ENCODE assay signal across 23 mouse cellular contexts in the genomic region with DNA sequence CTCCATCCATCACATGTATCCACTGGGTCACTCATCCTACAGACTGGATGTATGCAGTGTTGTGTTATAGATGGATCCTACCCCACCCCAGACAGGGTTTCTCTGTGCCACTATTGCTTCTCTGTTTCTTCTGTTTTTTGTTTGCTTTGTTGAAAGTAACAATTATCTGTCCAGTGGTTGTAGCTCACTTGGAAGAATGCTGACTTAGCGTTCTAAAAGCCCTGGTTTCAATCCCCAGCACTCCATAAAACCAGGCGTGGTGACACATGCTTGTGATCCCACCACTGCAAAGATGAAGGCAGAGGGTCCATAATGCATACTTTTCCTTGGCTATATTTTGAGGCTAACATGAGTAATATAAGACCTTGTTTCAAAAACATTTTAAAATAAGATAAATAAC. TPM values are rescaled to one million over a fixed set of nuclear protein-coding genes. Genes with fewer than 3 reads are reported as not detected.
DNase-seq lines count a peak whose midpoint lies in the region; ATAC-seq and TF ChIP-seq lines count a peak whose summit lies in the region.
"Had no signal": no experiment of that assay in that cellular context is flagged by ENCODE, and none has a peak within 500 bp of the region (broad histone marks: within the 10 kb centered on the region; RNA-seq: fewer than 3 reads in every experiment).

No protein-coding gene starts in this region.

- no peaks in the 10 kb centered on the region for H3K9me3 ChIP-seq in liver, embryonic 12.5 days (replicated peaks)
- H3K9me3 ChIP-seq in liver, embryonic 13.5 days (replicated peaks), result no peaks in the 10 kb centered on the region
- H3K9me3 ChIP-seq in liver, postnatal 0 days (ENCODE audit: low read length), result no peaks in the 10 kb centered on the region
- H3K9me3 ChIP-seq in CH12.LX (replicated peaks; ENCODE audit: low read length), result no peaks in the 10 kb centered on the region
- no peaks in the 10 kb centered on the region for H3K9me3 ChIP-seq in ES-E14 (ENCODE audit: control insufficient read depth, insufficient read depth, low read depth, low read length)
- H3K9me3 ChIP-seq in midbrain, embryonic 13.5 days, result no peaks in the 10 kb centered on the region
- H3K9me3 ChIP-seq in forebrain, embryonic 16.5 days (ENCODE audit: control insufficient read depth, low read length), result no peaks in the 10 kb centered on the region
- H3K9me3 ChIP-seq: G1E had no signal

- H3K27ac ChIP-seq in liver, embryonic 12.5 days, result 0 out of 2 replicates have a peak overlapping the region, but pooled peaks have one; percentile 5
- H3K27ac ChIP-seq in liver, embryonic 13.5 days, result peak overlapping the region; percentile 27; the same call in 1 of the 2 replicates
- no peak overlapping the region for H3K27ac ChIP-seq in liver, postnatal 0 days (ENCODE audit: low read depth)
- H3K27ac ChIP-seq in CH12.LX (ENCODE audit: insufficient read depth, low read depth) (no peak overlapping the region), ES-E14 (ENCODE audit: insufficient read depth, low read depth, low read length, poor library complexity, severe bottlenecking) (no peak overlapping the region)
- H3K27ac ChIP-seq in midbrain, embryonic 13.5 days, result no peak overlapping the region
- H3K27ac ChIP-seq in forebrain, embryonic 16.5 days (ENCODE audit: low read length), result no peak overlapping the region

- no peak overlapping the region for H3K4me3 ChIP-seq in liver, embryonic 12.5 days
- no peak overlapping the region for H3K4me3 ChIP-seq in liver, embryonic 13.5 days (replicated peaks)
- H3K4me3 ChIP-seq in liver, postnatal 0 days (ENCODE audit: low read depth, low read length), result no peak overlapping the region
- H3K4me3 ChIP-seq in CH12.LX (replicated peaks in 1 of 3; ENCODE audit: low read depth in 2 of 3, low read length in 2 of 3, poor library complexity in 1 of 3) (no peak overlapping the region), ES-E14 (ENCODE audit: insufficient read depth in 1 of 2, low read depth in 1 of 2, low read length in 2 of 2, poor library complexity in 1 of 2, severe bottlenecking in 1 of 2) (no peak overlapping the region)
- H3K4me3 ChIP-seq in midbrain, embryonic 13.5 days (replicated peaks), result no peak overlapping the region
- H3K4me3 ChIP-seq in forebrain, embryonic 16.5 days (replicated peaks; ENCODE audit: low read length), result no peak overlapping the region

- peaks cover 11% of the 10 kb centered on the region for H3K79me2 ChIP-seq in CH12.LX (replicated peaks; ENCODE audit: control insufficient read depth, extremely low read depth, insufficient read depth, poor library complexity, severe bottlenecking)

- no peak for TF ChIP-seq POLR2A in CH12.LX (IDR thresholded peaks at IDR 0.05; ENCODE audit: low read depth, low read length)

- H3K9ac ChIP-seq in liver, embryonic 12.5 days, result no peak overlapping the region
- no peak overlapping the region for H3K9ac ChIP-seq in liver, embryonic 13.5 days
- H3K9ac ChIP-seq in liver, postnatal 0 days (replicated peaks), result no peak overlapping the region
- H3K9ac ChIP-seq in CH12.LX (ENCODE audit: insufficient read depth, low read depth), result no peak overlapping the region
- H3K9ac ChIP-seq in ES-E14 (ENCODE audit: insufficient read depth, low read depth, low read length, poor library complexity, severe bottlenecking), result no peak overlapping the region
- no peak overlapping the region for H3K9ac ChIP-seq in midbrain, embryonic 13.5 days (replicated peaks)
- H3K9ac ChIP-seq in forebrain, embryonic 16.5 days (replicated peaks; ENCODE audit: low read depth, low read length), result no peak overlapping the region

- 81% methylated on average over 2 of the region's 2 CpGs for WGBS in liver, embryonic 12.5 days (ENCODE audit: insufficient replicate concordance)
- 81% methylated on average over 2 of the region's 2 CpGs for WGBS in liver, embryonic 13.5 days (ENCODE audit: insufficient replicate concordance)
- WGBS in liver, postnatal 0 days (ENCODE audit: insufficient replicate concordance), result 92% methylated on average over 2 of the region's 2 CpGs
- 94% methylated on average over 2 of the region's 2 CpGs for WGBS in midbrain, embryonic 13.5 days
- 86% methylated on average over 2 of the region's 2 CpGs for WGBS in forebrain, embryonic 16.5 days

- no peak for TF ChIP-seq CTCF in liver, postnatal 0 days (IDR thresholded peaks at IDR 0.05; ENCODE audit: low read depth)
- no peak for TF ChIP-seq CTCF in CH12.LX (conservative IDR thresholded peaks at IDR 0.05 in 1 of 2, IDR thresholded peaks at IDR 0.05 in 1 of 2; ENCODE audit: low read depth in 2 of 2, low read length in 2 of 2)

- H3K4me1 ChIP-seq in liver, embryonic 12.5 days, result peaks cover 34% of the 10 kb centered on the region
- peaks cover 33% of the 10 kb centered on the region for H3K4me1 ChIP-seq in liver, embryonic 13.5 days (replicated peaks)
- H3K4me1 ChIP-seq in liver, postnatal 0 days (ENCODE audit: insufficient read depth), result peaks cover 9% of the 10 kb centered on the region; the same call in 1 of the 2 replicates
- H3K4me1 ChIP-seq in CH12.LX (ENCODE audit: control insufficient read depth in 1 of 2, insufficient read depth in 2 of 2) (peaks cover 0 to 15% of the 10 kb centered on the region in 2 experiments; a peak in 2 of 4 replicates), ES-E14 (ENCODE audit: control insufficient read depth in 2 of 2, insufficient read depth in 2 of 2, low read length in 2 of 2, poor library complexity in 1 of 2) (no peaks in the 10 kb centered on the region)
- 0 out of 2 replicates have a peak, but pooled peaks cover under 1% of the 10 kb centered on the region for H3K4me1 ChIP-seq in midbrain, embryonic 13.5 days (replicated peaks)
- no peaks in the 10 kb centered on the region for H3K4me1 ChIP-seq in forebrain, embryonic 16.5 days (replicated peaks; ENCODE audit: control insufficient read depth, insufficient read depth, low read length)

- peaks cover 67% of the 10 kb centered on the region for H3K36me3 ChIP-seq in liver, embryonic 12.5 days
- peaks cover 48% of the 10 kb centered on the region for H3K36me3 ChIP-seq in liver, embryonic 13.5 days
- H3K36me3 ChIP-seq in liver, postnatal 0 days (replicated peaks; ENCODE audit: insufficient read depth, low read length), result peaks cover 27% of the 10 kb centered on the region
- H3K36me3 ChIP-seq in CH12.LX (replicated peaks in 1 of 2; ENCODE audit: control insufficient read depth in 1 of 2, insufficient read depth in 1 of 2, low read length in 1 of 2), result peaks cover 41 to 70% of the 10 kb centered on the region in 2 experiments
- H3K36me3 ChIP-seq in ES-E14 (ENCODE audit: control insufficient read depth, insufficient read depth, low read length, poor library complexity, severe bottlenecking), result peaks cover 10% of the 10 kb centered on the region
- peaks cover 50% of the 10 kb centered on the region for H3K36me3 ChIP-seq in midbrain, embryonic 13.5 days
- H3K36me3 ChIP-seq in forebrain, embryonic 16.5 days (ENCODE audit: control insufficient read depth, insufficient read depth), result peaks cover 14% of the 10 kb centered on the region

- in situ Hi-C loops in CH12.LX (cut with MboI; ENCODE audit: low pct_ligation_motif_present, low pct_unique_long_range_greater_than_20kb, low sequenced_read_pairs) (no loop called here), ES-E14 (cut with MboI; ENCODE audit: low sequenced_read_pairs in 2 of 2, unreplicated experiment in 2 of 2) (no loop called here)

- no peak for TF ChIP-seq EP300 in liver, postnatal 0 days (IDR thresholded peaks at IDR 0.05; ENCODE audit: low read depth)
- no peak for TF ChIP-seq EP300 in CH12.LX (IDR thresholded peaks at IDR 0.05; ENCODE audit: low read length)

- H3K4me2 ChIP-seq in liver, embryonic 12.5 days, result no peak overlapping the region
- H3K4me2 ChIP-seq in liver, embryonic 13.5 days, result no peak overlapping the region
- H3K4me2 ChIP-seq in liver, postnatal 0 days (ENCODE audit: low read depth, low read length), result no peak overlapping the region
- H3K4me2 ChIP-seq in CH12.LX (ENCODE audit: insufficient read depth, low read depth, poor library complexity, severe bottlenecking), result no peak overlapping the region
- no peak overlapping the region for H3K4me2 ChIP-seq in midbrain, embryonic 13.5 days (replicated peaks)
- H3K4me2 ChIP-seq in forebrain, embryonic 16.5 days (ENCODE audit: low read length), result no peak overlapping the region

- DNase-seq in liver, result no peak
- no peak for DNase-seq in liver, embryonic 13.5 days
- no peak for DNase-seq in liver, postnatal 0 days
- DNase-seq in CH12.LX (ENCODE audit: extremely low read depth), result no peak
- no peak for DNase-seq in ES-E14 (ENCODE audit: low read depth, low spot score)
- DNase-seq: adrenal gland, adult 2 months; adrenal gland, adult 8-10 months; adrenal gland, postnatal 10 days; adrenal gland, postnatal 14 days; adrenal gland, postnatal 25 days; adrenal gland, postnatal 36 days; B cell, adult 2 months; cerebellum, adult 11 months; cerebellum, adult 11-12 months; cerebellum, adult 18-20 months; cerebellum, adult 2 months had no signal

- no peak for TF ChIP-seq RAD21 in CH12.LX (IDR thresholded peaks at IDR 0.05; ENCODE audit: low read depth, low read length)

- dilution Hi-C loops in CH12.LX (cut with MboI; ENCODE audit: extremely low pct_ligation_motif_present, extremely low pct_unique_long_range_greater_than_20kb, low sequenced_read_pairs), result no loop called here

- no peaks in the 10 kb centered on the region for H3K27me3 ChIP-seq in liver, embryonic 12.5 days (replicated peaks)
- H3K27me3 ChIP-seq in liver, embryonic 13.5 days, result no peaks in the 10 kb centered on the region
- H3K27me3 ChIP-seq in liver, postnatal 0 days (ENCODE audit: insufficient read depth, low read length), result no peaks in the 10 kb centered on the region
- H3K27me3 ChIP-seq in CH12.LX (replicated peaks), result no peaks in the 10 kb centered on the region
- no peaks in the 10 kb centered on the region for H3K27me3 ChIP-seq in midbrain, embryonic 13.5 days
- no peaks in the 10 kb centered on the region for H3K27me3 ChIP-seq in forebrain, embryonic 16.5 days (replicated peaks; ENCODE audit: control insufficient read depth, insufficient read depth, low read length)
- H3K27me3 ChIP-seq: Patski had no signal

- no peak for ATAC-seq in liver, embryonic 12.5 days
- no peak for ATAC-seq in liver, embryonic 13.5 days (ENCODE audit: low read depth)
- no peak for ATAC-seq in liver, postnatal 0 days
- no peak for ATAC-seq in midbrain, embryonic 13.5 days
- ATAC-seq in forebrain, embryonic 16.5 days, result no peak
- ATAC-seq: activated CD4-positive, CD25-positive, alpha-beta regulatory T cell, adult 4 months; CD4-positive, CD25-positive, alpha-beta regulatory T cell, adult 4 months; Patski had no signal

RNA-seq across cellular contexts. Expression of a gene that starts 7.2 kb away (rescaled TPM):
- 31.1 and 38.9 TPM in 2 replicates for polyA plus RNA-seq in liver, embryonic 12.5 days (2016; fragmentation: Nextera tagmentation; extraction: Ambion mirVana)
- polyA plus RNA-seq in liver, embryonic 13.5 days (2015; fragmentation: Nextera tagmentation; extraction: Ambion mirVana), result 30.4 and 34.6 TPM in 2 replicates
- polyA plus RNA-seq in liver, postnatal 0 days (2015; fragmentation: Nextera tagmentation; extraction: Ambion mirVana), result 32.2 and 34.2 TPM in 2 replicates
- total RNA-seq in CH12.LX (2012; rRNA removed) (93.7 and 104 TPM in 2 replicates), CH12.LX (2014; rRNA removed) (124 and 134 TPM in 2 replicates), ES-E14 (2012; rRNA removed) (41.4 and 59.9 TPM in 2 replicates)
- 135 and 157 TPM in 2 replicates for polyA plus RNA-seq in CH12.LX (2012; ENCODE audit: insufficient read length, low read depth)
- 28.0 and 32.2 TPM in 2 replicates for polyA plus RNA-seq in midbrain, embryonic 13.5 days (2015; fragmentation: Nextera tagmentation; extraction: Ambion mirVana)
- 25.8 and 26.0 TPM in 2 replicates for polyA plus RNA-seq in forebrain, embryonic 16.5 days (2015; fragmentation: Nextera tagmentation; extraction: Ambion mirVana)

RNA-seq across cellular contexts. Expression of a gene that starts 7.5 kb away (rescaled TPM):
- 292 and 306 TPM in 2 replicates for polyA plus RNA-seq in liver, embryonic 12.5 days (2016; fragmentation: Nextera tagmentation; extraction: Ambion mirVana)
- 290 and 339 TPM in 2 replicates for polyA plus RNA-seq in liver, embryonic 13.5 days (2015; fragmentation: Nextera tagmentation; extraction: Ambion mirVana)
- polyA plus RNA-seq in liver, postnatal 0 days (2015; fragmentation: Nextera tagmentation; extraction: Ambion mirVana), result 163 and 167 TPM in 2 replicates
- total RNA-seq in CH12.LX (2012; rRNA removed), result 41.4 and 44.1 TPM in 2 replicates
- 73.3 and 76.9 TPM in 2 replicates for total RNA-seq in CH12.LX (2014; rRNA removed)
- 179 and 219 TPM in 2 replicates for polyA plus RNA-seq in CH12.LX (2012; ENCODE audit: insufficient read length, low read depth)
- 59.7 and 81.2 TPM in 2 replicates for total RNA-seq in ES-E14 (2012; rRNA removed)
- 419 and 460 TPM in 2 replicates for polyA plus RNA-seq in midbrain, embryonic 13.5 days (2015; fragmentation: Nextera tagmentation; extraction: Ambion mirVana)
- polyA plus RNA-seq in forebrain, embryonic 16.5 days (2015; fragmentation: Nextera tagmentation; extraction: Ambion mirVana), result 388 and 437 TPM in 2 replicates

RNA-seq across cellular contexts. Expression of a gene that starts 35.2 kb away (rescaled TPM):
- polyA plus RNA-seq in liver, embryonic 12.5 days (2016; fragmentation: Nextera tagmentation; extraction: Ambion mirVana), result 3.1 TPM in 2 replicates
- 2.4 and 2.7 TPM in 2 replicates for polyA plus RNA-seq in liver, embryonic 13.5 days (2015; fragmentation: Nextera tagmentation; extraction: Ambion mirVana)
- 1.9 and 2.3 TPM in 2 replicates for polyA plus RNA-seq in liver, postnatal 0 days (2015; fragmentation: Nextera tagmentation; extraction: Ambion mirVana)
- total RNA-seq in CH12.LX (2012; rRNA removed) (0.04 TPM in 1 of 2 replicates, not detected in the other), CH12.LX (2014; rRNA removed) (0.16 TPM in 1 of 2 replicates, not detected in the other), ES-E14 (2012; rRNA removed) (25.3 and 32.5 TPM in 2 replicates)
- 0.11 TPM in 1 of 2 replicates, not detected in the other for polyA plus RNA-seq in CH12.LX (2012; ENCODE audit: insufficient read length, low read depth)
- polyA plus RNA-seq in midbrain, embryonic 13.5 days (2015; fragmentation: Nextera tagmentation; extraction: Ambion mirVana), result 17.2 and 19.7 TPM in 2 replicates
- polyA plus RNA-seq in forebrain, embryonic 16.5 days (2015; fragmentation: Nextera tagmentation; extraction: Ambion mirVana), result 17.8 and 18.6 TPM in 2 replicates

RNA-seq across cellular contexts. Expression of a gene that starts 55.3 kb away (rescaled TPM):
- 0.13 and 0.24 TPM in 2 replicates for polyA plus RNA-seq in liver, embryonic 12.5 days (2016; fragmentation: Nextera tagmentation; extraction: Ambion mirVana)
- 0.07 and 0.13 TPM in 2 replicates for polyA plus RNA-seq in liver, embryonic 13.5 days (2015; fragmentation: Nextera tagmentation; extraction: Ambion mirVana)
- polyA plus RNA-seq in liver, postnatal 0 days (2015; fragmentation: Nextera tagmentation; extraction: Ambion mirVana), result 0.15 TPM in 1 of 2 replicates, not detected in the other
- 0.04 TPM in 1 of 2 replicates, not detected in the other for total RNA-seq in CH12.LX (2012; rRNA removed)
- total RNA-seq in CH12.LX (2014; rRNA removed), result not detected in 2 replicates
- polyA plus RNA-seq in CH12.LX (2012; ENCODE audit: insufficient read length, low read depth), result 0.14 and 0.16 TPM in 2 replicates
- total RNA-seq in ES-E14 (2012; rRNA removed), result 2.0 and 2.1 TPM in 2 replicates
- 0.27 and 0.67 TPM in 2 replicates for polyA plus RNA-seq in midbrain, embryonic 13.5 days (2015; fragmentation: Nextera tagmentation; extraction: Ambion mirVana)
- polyA plus RNA-seq in forebrain, embryonic 16.5 days (2015; fragmentation: Nextera tagmentation; extraction: Ambion mirVana), result 0.31 and 0.38 TPM in 2 replicates

Comparison
In these comparisons a context has a peak if more than half of its experiments do, and no peak if none do; other contexts are left out.
1. H3K27ac ChIP-seq: peak in liver, embryonic 12.5 days (single experiment) and liver, embryonic 13.5 days (single experiment); none in liver, postnatal 0 days (single experiment), CH12.LX (single experiment), ES-E14 (single experiment), midbrain, embryonic 13.5 days (single experiment) and forebrain, embryonic 16.5 days (single experiment).